Mouse (Mus musculus) kidney, postnatal 36 days (tissue): ENCODE data around the gene Vmn2r97.
"Not testable (repeated sequence)": the region's sequence is repeated elsewhere in the genome, so short reads cannot be mapped to it uniquely, and the experiment has no call there.

Source experiments
- DNase-seq, 2 experiments: peaks; one replicate each; pipeline ENCODE4 v3.0.0; 2021 to 2022; ENCODE audit warnings: mixed read lengths in 2 of 2

Vmn2r97 gene

DNA sequence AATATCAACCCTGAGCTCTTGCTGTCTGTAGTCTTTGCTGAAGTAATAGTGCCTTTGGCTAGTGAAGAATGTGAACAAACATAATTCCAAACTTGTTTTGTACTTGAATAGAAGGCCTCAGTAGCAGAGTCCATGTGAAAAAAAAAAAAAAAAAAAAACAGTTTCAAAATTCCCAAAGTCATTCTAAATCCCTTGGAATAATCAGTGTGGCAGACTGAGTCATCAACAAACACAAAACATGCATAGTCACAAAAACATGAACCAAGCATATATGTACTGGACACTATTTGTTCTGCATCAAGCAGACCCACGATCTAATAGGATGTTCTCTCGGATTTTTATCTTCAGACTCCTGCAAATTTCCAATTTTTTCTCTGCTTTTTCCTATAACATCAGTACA, at the start of gene Vmn2r97:
TSS of gene Vmn2r97 (plus strand) at position 301 of the 400 bp plus-strand sequence.
- not testable (repeated sequence) for DNase-seq

GRCm38 (mm10) chr17:18882436-18882835, 31.7 kb upstream of the Vmn2r97 start:
- not testable (repeated sequence) for DNase-seq

GRCm38 (mm10) chr17:18889745-18890329, 24.3 kb upstream of the Vmn2r97 start:
- DNase-seq = no peak

GRCm38 (mm10) chr17:18957800-18958199, 43.7 kb downstream of the Vmn2r97 start:
- not testable (repeated sequence) for DNase-seq

GRCm38 (mm10) chr17:18968371-18969275, 54.5 kb downstream of the Vmn2r97 start:
- DNase-seq = no peak
